Mouse (Mus musculus) kidney, postnatal 10 days (tissue): Measurements from ENCODE around the gene Gm21987.

Source experiments
- DNase-seq: peaks from one replicate; pipeline ENCODE4 v3.0.0; 2021; ENCODE audit warnings: mixed read lengths

Gene Gm21987

GRCm38 (mm10) chr16:38350361-38350855 lies 3.6 kb downstream of the Gm21987 start:
- no peak for DNase-seq

- no peak for DNase-seq
These were observed 4.1 kb downstream of the Gm21987 start for GRCm38 (mm10) chr16:38350939-38351338.

GRCm38 (mm10) chr16:38352031-38352430 lies 5.2 kb downstream of the Gm21987 start:
- DNase-seq = no peak

GRCm38 (mm10) chr16:38352851-38353250 lies 6.0 kb downstream of the Gm21987 start:
- no peak for DNase-seq

- no peak for DNase-seq
These were observed 6.8 kb downstream of the Gm21987 start for GRCm38 (mm10) chr16:38353642-38354041.

- DNase-seq = no peak
These were observed 7.5 kb downstream of the Gm21987 start for GRCm38 (mm10) chr16:38354185-38354913.

- DNase-seq = no peak
These were observed 11.5 kb downstream of the Gm21987 start for GRCm38 (mm10) chr16:38358256-38358812.

- no peak for DNase-seq
These were observed 12.4 kb downstream of the Gm21987 start for GRCm38 (mm10) chr16:38359241-38359640.

GRCm38 (mm10) chr16:38359857-38360256 lies 13.0 kb downstream of the Gm21987 start:
- DNase-seq = no peak

- DNase-seq = no peak
These were observed 13.5 kb downstream of the Gm21987 start for GRCm38 (mm10) chr16:38360317-38360716.

GRCm38 (mm10) chr16:38361933-38362332 lies 15.1 kb downstream of the Gm21987 start, which contains the start of gene Popdc2:
TSS of gene Popdc2 (plus strand) at chr16:38362209.
- DNase-seq = no peak

- no peak for DNase-seq
These were observed 15.8 kb downstream of the Gm21987 start for GRCm38 (mm10) chr16:38362493-38363255.

GRCm38 (mm10) chr16:38363256-38363595 lies 16.4 kb downstream of the Gm21987 start:
- DNase-seq = no peak

GRCm38 (mm10) chr16:38363657-38364056 lies 16.8 kb downstream of the Gm21987 start:
- DNase-seq = no peak

GRCm38 (mm10) chr16:38365390-38365789 lies 18.6 kb downstream of the Gm21987 start:
- no peak for DNase-seq

GRCm38 (mm10) chr16:38366231-38366630 lies 19.4 kb downstream of the Gm21987 start:
- no peak for DNase-seq

- DNase-seq = no peak
These were observed 21.5 kb downstream of the Gm21987 start for GRCm38 (mm10) chr16:38368336-38368735.

GRCm38 (mm10) chr16:38369000-38369399 lies 22.2 kb downstream of the Gm21987 start:
- no peak for DNase-seq

- no peak for DNase-seq
These were observed 22.6 kb downstream of the Gm21987 start for GRCm38 (mm10) chr16:38369431-38369830.

- DNase-seq = no peak
These were observed 23.2 kb downstream of the Gm21987 start for GRCm38 (mm10) chr16:38369992-38370484.

GRCm38 (mm10) chr16:38370633-38371374 lies 24.0 kb downstream of the Gm21987 start:
- DNase-seq = no peak

- no peak for DNase-seq
These were observed 25.0 kb downstream of the Gm21987 start for GRCm38 (mm10) chr16:38371705-38372296.
